Mouse (Mus musculus) brown adipose tissue, adult 24 weeks (tissue): ENCODE measurements around the gene Ccdc167. TPM values are rescaled to one million over a fixed set of nuclear protein-coding genes. Genes with fewer than 3 reads are reported as not detected.

Experiments
- H3K27ac ChIP-seq: fragments of 200-500 bp; replicated peaks from 2 replicates; pipeline ENCODE4 v1.5.1; 2012; ENCODE audit warnings: low read depth, mild to moderate bottlenecking, low read length
- H3K4me1 ChIP-seq: fragments of 200-500 bp; 2 replicates; pipeline ENCODE4 v1.6.1; 2012; ENCODE audit warnings: low read length, mixed read lengths; ENCODE audit not compliant: control insufficient read depth, insufficient read depth, insufficient read length
- H3K4me3 ChIP-seq: fragments of 200-500 bp; 2 replicates; pipeline ENCODE4 v1.5.1; 2012; ENCODE audit warnings: low read depth, mild to moderate bottlenecking, low read length, moderate library complexity; ENCODE audit not compliant: insufficient read depth
- polyA plus RNA-seq: library from polyadenylated mRNA; stranded (reverse); fragments of >200 nt; gene quantifications from 2 replicates; pipeline ENCODE4 v1.2.4, GENCODE M21; 2012; ENCODE audit not compliant: missing spikeins, insufficient read depth, insufficient read length

Gene Ccdc167
- polyA plus RNA-seq, 1 experiment, result 14.6 TPM

DNA sequence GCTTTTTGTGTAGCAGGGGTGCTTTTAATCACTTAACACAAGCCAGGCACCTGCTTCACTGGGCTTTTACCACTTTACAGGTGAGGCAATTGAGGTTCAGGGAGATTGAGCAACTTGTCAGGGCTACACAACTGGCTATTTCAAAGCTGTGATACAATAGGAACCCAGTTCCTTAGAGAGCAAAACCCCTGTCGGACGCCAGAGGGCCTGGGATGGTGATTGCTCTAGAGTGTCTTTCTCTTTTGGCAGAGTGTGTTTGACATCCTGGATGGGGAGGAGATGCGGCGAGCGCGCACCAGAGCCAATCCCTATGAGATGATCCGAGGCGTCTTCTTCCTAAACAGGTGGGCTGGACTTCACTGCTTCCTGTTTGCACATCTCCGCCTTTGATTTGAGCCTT, 35.2 kb downstream of the Ccdc167 start:
- no peak overlapping the region for H3K27ac ChIP-seq
- no peak overlapping the region for H3K4me3 ChIP-seq
- no peaks in the 10 kb centered on the region for H3K4me1 ChIP-seq

DNA sequence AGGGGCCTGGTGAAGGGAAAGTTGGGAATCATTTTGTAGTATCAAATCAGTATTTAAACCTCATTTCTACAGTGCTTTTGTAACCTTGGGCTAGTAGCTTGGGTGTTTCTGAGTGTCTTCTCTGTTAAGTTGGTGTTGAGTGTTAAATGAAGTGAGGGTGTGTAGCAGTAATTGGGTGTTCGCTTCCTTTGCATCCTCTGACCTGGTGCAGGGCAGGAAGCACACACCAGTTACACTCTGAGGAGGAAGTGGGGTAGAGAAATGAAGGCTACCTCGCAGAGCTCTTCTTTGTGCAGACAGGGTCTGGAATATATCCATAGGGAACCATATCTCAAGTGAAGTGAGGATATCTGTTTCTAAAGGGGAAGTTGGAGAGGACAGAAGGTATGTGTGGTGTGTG, 35.9 kb downstream of the Ccdc167 start:
- H3K4me1 ChIP-seq, result no peaks in the 10 kb centered on the region
- H3K27ac ChIP-seq, result no peak overlapping the region
- H3K4me3 ChIP-seq, result no peak overlapping the region

DNA sequence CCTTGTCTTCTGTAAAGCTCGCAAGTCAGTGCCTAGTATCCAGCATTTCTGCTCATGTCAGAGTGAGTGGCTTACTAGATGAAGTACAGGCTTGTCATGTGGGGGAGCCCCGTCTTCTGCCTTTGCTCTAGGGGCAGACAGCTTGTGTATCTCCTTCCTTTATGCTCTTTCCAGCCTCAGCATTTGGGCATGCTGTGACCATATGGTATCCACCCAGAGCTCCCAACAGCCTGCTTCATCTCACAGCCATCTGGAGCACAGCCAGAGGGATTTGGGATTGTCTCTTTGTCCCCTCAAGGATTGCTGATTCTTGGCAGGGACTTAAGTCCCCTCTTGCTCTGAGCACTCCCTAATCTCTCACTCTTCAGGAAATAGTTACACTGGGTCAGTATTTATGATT, 36.7 kb downstream of the Ccdc167 start:
- Histone ChIP-seq H3K4me1 (no peaks in the 10 kb centered on the region), H3K4me3 (no peak overlapping the region), H3K27ac (no peak overlapping the region)

DNA sequence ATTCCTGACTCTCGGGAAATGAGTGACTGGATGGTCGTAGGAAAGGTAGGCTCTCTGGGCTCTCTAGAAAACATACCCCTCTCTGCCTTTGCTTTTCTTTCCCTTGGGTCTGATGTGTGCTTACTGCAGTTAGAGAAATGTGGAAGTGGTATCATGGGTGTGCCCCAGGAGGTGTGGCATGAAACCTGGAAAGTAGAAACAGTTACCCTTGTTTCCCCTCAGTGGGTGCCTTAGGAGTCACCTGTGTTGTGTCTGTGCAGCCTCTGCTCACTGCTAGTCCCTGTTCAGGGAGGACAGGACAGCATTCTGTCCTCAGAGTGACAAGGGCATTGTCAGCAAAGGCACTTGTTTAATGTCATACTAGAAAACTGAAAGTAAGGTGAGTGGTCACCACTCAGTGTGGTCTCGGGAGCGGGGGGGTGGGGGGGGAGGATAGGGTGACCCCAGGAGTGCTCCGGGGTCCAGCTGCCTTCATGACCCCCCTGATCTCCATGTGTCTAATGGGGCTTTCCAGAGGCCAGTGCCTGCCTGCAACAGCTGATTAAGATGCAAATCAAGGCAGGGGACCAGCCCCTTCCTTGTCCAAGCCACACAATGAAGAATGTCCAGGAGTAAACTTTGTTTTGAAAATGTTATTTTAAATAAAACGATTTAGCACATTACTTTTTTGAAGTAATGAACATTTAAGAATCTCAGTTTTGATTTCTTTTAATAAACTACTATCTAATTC, 37.6 kb downstream of the Ccdc167 start:
- Histone ChIP-seq H3K4me3 (no peak overlapping the region), H3K4me1 (no peaks in the 10 kb centered on the region), H3K27ac (no peak overlapping the region)

DNA sequence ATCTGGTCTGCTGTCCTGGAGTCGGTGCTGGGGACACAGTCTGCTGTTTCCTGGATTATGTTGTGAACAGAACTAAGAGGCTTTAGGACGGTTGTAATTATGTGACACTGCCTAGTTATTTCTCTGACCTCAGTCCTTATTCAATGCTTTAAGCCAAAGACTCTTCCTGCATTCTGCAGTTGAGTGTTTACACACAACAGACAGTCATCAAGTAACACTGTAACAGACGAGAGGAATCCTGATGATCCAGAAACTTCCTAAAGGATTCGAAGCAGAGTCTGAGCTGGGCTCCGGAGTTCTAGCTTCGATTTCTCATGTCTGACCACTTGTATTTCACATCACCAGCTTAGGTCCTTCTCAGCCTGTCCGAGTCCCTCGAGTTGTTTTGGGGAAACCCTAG, 38.3 kb downstream of the Ccdc167 start:
- Histone ChIP-seq H3K27ac (no peak overlapping the region), H3K4me3 (no peak overlapping the region), H3K4me1 (no peaks in the 10 kb centered on the region)

DNA sequence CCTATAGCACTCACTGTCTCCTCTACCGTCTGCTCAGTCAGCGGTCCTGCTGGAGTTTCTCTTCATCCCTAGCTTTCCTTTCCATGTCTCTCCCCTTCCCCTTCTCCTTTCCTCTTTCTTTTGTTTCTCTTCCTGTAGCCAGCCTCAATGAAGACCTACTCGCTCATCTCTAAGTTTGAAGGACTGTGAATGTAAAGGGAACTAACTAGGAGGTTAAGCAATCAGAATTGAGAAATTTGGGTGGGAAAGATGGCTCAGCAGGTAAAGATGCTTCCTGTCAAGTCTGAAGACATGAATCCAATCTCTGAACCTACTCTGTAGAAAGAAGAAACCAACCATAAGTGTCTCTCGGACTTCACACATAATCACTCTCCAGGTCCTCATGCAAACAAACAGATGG, 43.5 kb downstream of the Ccdc167 start:
- no peak overlapping the region for H3K27ac ChIP-seq
- H3K4me1 ChIP-seq, result peaks cover 3% of the 10 kb centered on the region; the same call in 1 of the 2 replicates
- no peak overlapping the region for H3K4me3 ChIP-seq

DNA sequence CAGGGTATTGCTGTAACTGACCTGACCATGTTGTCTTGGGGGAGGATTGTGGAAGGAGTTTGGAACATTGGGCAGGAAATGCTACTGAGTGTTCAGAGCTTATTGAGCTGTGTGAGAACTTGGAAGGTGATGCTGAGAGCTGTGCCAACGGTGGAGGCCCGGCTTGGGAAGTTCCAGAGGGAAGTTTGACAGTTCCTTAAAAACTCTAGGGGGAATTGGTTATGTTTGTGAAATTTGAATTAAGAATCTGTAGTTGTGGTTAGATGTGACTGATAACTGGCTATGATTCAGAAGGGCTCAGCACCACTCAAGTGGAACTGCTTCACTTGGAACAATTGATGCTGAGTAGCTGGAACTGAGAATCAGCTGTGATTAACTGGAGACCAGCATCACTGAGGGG, 45.8 kb downstream of the Ccdc167 start:
- no peak overlapping the region for H3K27ac ChIP-seq

DNA sequence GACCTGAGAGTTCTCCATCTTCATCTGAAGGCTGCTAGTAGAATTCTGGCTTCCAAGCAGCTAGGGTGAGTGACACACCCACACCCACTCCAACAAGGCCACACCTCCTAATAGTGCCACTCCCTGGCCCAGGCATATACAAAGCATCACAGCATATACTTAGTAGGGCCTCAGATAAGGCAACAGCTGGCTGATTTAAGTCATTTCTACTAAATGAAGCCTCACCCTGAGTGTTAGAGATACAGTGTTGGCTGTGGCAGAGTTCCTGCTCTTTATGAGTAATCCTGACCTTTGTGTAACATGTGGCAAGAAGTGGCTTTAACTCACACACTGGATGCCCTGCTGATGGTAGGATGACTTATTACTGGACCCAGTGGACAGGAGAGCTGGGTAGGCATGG, 46.9 kb downstream of the Ccdc167 start:
- Histone ChIP-seq H3K4me3 (no peak overlapping the region), H3K27ac (no peak overlapping the region), H3K4me1 (peaks cover 3% of the 10 kb centered on the region; the same call in 1 of the 2 replicates)

More for the DNA sequence above, 45.8 kb downstream of the Ccdc167 start:
- Histone ChIP-seq H3K4me1 (peaks cover 3% of the 10 kb centered on the region; the same call in 1 of the 2 replicates), H3K4me3 (no peak overlapping the region)

DNA sequence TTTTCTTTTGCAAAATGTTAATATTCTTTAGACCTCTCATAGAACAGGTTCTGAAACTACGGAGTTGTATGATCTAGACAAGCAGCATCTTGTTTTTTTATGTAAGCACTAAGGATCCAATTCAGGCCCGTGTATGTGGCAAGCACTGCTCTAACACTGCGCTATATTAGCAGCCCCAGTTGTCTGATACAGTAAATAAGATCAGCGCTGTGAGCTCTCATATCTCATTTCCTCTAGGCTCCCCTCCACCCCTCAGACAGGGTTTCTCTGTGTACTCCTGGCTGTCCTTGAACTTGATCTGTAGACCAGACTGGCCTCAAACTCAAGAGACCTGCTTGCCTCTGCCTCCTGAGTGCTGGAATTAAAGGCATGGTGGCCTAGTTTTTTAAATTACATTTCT, 47.8 kb downstream of the Ccdc167 start:
- Histone ChIP-seq H3K4me3 (no peak overlapping the region), H3K27ac (no peak overlapping the region), H3K4me1 (peaks cover 3% of the 10 kb centered on the region; the same call in 1 of the 2 replicates)

DNA sequence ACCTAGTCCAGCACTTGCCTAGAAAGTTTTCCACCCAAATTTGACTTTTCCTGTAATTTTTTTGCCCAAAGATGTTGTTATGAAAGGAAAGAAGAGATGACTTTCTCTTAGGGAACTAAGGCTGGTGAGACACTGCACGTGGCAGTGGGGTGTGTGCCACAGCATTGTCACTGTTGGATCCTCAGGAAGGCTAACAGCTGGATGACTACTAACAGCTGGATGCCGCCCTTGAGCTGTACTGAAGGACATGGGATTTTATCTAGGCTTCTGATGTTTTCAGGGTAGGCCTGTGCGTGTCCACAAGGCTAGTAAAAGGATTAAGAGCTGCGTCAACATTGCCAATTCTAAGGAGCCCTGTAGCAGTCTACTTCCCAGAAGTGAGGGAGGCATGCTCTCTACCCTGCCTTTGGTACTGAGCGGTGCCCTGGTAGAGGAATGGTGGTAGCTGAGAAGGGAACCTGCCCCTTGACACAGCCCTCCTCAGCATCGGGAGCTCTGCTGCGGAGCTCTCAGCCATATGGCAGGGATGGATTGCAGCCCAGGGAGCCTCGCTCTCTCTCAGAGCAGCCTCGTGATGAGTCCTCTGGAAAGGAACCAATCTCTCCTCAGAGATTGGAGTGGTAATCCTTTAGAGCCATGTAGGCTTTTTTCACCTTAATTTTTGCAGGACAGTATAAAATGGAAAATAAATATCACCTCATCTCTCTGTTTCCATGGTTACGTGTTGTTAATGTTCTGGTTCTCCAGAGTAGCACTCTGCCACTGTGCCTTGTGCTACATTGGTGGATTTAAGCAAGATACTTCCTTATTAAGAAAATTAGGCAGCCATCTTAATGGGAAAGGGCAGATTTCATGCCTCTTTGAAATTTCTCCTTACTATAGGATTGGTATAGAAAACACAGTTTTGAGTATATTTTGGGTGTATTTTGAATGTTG, 48.5 kb downstream of the Ccdc167 start:
- H3K27ac ChIP-seq, result no peak overlapping the region
- no peak overlapping the region for H3K4me3 ChIP-seq
- peaks cover 3% of the 10 kb centered on the region; the same call in 1 of the 2 replicates for H3K4me1 ChIP-seq

DNA sequence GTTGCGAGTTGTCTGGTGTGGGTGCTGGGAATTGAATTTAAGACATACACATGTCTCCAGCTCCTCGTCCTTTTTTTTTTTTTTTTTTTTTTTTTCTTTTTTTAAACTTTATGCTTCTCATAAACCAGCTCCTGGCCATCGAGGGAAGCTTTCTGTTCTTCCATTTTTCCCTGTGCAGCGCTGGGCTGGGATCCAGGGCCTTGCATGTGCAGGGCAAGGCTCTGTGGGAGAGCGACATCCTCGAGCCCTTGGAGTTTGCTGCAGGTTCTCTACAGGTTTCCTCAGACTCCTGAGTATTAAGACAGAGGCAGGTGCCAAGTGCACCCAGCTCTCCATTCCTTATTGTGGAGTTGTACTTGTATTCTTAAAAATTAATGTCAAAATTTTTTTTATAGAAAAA, 54.7 kb downstream of the Ccdc167 start:
- Histone ChIP-seq H3K4me1 (no peaks in the 10 kb centered on the region; the same call in 1 of the 2 replicates), H3K4me3 (no peak overlapping the region), H3K27ac (no peak overlapping the region)

DNA sequence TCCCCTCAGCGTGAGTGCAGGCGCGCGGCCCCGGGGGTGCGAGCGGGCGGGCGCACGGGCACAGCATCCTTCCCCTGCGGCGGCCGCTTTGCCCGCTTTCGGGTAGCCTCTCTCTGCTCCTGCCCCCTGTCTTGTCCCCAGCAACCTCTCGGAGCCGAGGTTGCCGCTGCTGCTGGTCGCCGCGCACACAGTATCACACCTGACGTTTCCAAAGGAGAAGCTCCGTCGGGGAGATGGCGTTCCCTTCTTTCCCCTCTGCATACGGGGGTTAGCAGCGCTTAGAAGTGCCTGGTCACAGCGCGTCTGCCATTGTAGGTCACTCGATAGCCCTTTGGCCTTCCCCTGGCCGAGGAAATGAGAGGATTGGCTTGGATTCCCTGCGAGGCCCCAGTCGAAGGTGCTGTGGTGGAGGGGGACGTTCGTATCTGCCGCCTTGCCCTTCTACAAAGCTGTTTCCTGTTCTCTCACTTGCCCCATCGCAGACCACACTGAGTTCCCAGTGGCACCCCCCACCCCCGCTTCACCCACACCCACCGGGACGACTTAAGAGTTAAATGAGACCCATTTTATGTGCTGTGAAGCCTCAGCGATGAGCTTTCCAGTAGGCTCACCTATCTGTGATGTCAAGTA, 56.0 kb downstream of the Ccdc167 start:
- H3K4me1 ChIP-seq, result no peaks in the 10 kb centered on the region; the same call in 1 of the 2 replicates
- H3K4me3 ChIP-seq, result peak overlapping the region; percentile 77
- H3K27ac ChIP-seq, result peak overlapping the region; percentile 72

DNA sequence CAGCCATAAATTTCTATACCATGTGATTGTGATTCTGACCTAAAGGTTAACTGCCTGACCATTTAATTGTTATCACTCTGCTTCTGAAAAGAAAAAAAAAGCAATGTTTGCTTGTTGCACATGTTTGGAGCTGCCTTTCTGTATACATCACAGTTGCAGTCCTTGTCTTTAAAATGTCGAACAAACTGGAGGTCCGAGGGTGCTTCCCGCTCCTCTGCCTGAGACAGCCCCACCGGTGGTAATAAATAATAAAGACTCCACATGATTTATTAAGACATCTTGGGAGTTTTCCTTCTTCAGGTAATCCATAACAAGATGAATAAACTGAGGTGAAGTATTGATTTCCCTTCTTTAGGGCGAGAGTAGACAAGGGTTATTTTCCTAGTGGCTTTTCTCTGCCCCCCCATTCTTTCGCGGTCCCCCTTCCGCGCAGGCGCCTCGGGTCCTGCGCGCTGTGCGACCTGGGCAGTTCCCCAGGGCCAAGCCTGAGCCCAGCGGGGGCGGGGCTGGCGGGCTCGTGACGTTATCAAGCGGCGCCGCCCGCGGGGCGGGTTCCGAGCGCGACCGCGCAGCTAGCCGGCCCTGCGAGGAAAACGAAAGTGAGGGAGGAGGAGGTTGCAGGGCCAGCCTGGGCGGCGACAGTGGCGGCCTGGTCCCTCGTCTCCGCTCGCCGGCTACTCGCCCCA, 56.6 kb downstream of the Ccdc167 start, which contains the start of gene Cmtr1:
Gene Cmtr1, plus strand, starts transcription at position 520 of the 686 bp plus-strand sequence.
- peak within 1 kb of the TSS; percentile 72 for H3K27ac ChIP-seq

DNA sequence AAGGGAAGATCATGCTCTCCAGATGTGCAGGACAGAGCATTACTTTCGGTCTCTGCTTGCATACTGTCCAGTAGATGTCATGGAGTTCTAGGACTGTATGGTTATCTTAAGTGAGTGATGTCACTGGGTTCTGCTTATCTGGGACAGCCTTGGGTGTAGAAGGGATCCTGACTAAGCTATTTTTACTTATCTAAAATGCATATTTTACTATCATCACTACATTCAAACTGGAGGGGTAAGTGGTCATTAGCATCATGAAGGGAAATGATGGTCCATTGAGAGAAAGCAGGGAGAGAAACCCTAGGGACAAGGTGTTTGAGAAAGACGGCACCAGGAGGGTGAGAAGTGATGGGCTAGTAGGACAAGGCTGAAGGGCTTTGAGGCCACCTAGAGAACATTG, 58.6 kb downstream of the Ccdc167 start:
- Histone ChIP-seq H3K27ac (no peak overlapping the region), H3K4me1 (no peaks in the 10 kb centered on the region; the same call in 1 of the 2 replicates), H3K4me3 (no peak overlapping the region)

More for the DNA sequence above, 56.6 kb downstream of the Ccdc167 start, which contains the start of gene Cmtr1:
- Histone ChIP-seq H3K4me3 (peak within 1 kb of the TSS; percentile 77), H3K4me1 (no peaks in the 10 kb centered on the region; the same call in 1 of the 2 replicates)
